Mouse (Mus musculus) MEL (cell line): ENCODE measurements around the gene Acd. TPM values are rescaled to one million over a fixed set of nuclear protein-coding genes. Genes with fewer than 3 reads are reported as not detected.

ENCODE experiments used
- DNase-seq: peaks from one replicate; pipeline ENCODE4 v3.0.0; 2011; ENCODE audit warnings: low read depth, low spot score
- H3K27ac ChIP-seq: 2 replicates; pipeline ENCODE4 v1.5.1; 2012; ENCODE audit warnings: low read depth, mild to moderate bottlenecking, control low read depth, low read length, moderate library complexity; ENCODE audit not compliant: control insufficient read depth
- H3K27me3 ChIP-seq, 2 experiments: fragments of 150-350 bp in 1 of 2; sonication (generic) in 1 of 2; 2 replicates each; pipeline ENCODE4 v1.6.1; 2012; ENCODE audit warnings: low read length in 2 of 2, mild to moderate bottlenecking in 2 of 2, improper control_type of control experiment in 1 of 2, moderate library complexity in 1 of 2; ENCODE audit not compliant: insufficient read depth in 2 of 2, control insufficient read depth in 1 of 2
- H3K36me3 ChIP-seq, 2 experiments: 2 replicates each; pipeline ENCODE4 v1.6.1; 2012 to 2014; ENCODE audit warnings: low read length in 2 of 2, improper control_type of control experiment in 1 of 2, inconsistent platforms in 1 of 2, mild to moderate bottlenecking in 1 of 2; ENCODE audit not compliant: insufficient read depth in 2 of 2, control insufficient read depth in 1 of 2
- H3K4me1 ChIP-seq, 2 experiments: fragments of 150-350 bp in 1 of 2; sonication (generic) in 1 of 2; 2 replicates each; pipeline ENCODE4 v1.6.1; 2012; ENCODE audit warnings: low read length in 2 of 2, improper control_type of control experiment in 1 of 2, mild to moderate bottlenecking in 1 of 2; ENCODE audit not compliant: insufficient read depth in 2 of 2, control insufficient read depth in 1 of 2
- H3K4me3 ChIP-seq, 2 experiments: fragments of 150-350 bp in 1 of 2; sonication (generic) in 1 of 2; 2 replicates each; pipeline ENCODE4 v1.5.1; 2012; ENCODE audit warnings: low read depth in 2 of 2, low read length in 2 of 2, mild to moderate bottlenecking in 2 of 2, moderate library complexity in 2 of 2, control low read depth in 1 of 2, improper control_type of control experiment in 1 of 2; ENCODE audit not compliant: control insufficient read depth in 1 of 2, insufficient read depth in 1 of 2
- H3K79me2 ChIP-seq: 2 replicates; pipeline ENCODE4 v1.6.1; 2012; ENCODE audit warnings: mild to moderate bottlenecking, low read length, moderate library complexity; ENCODE audit not compliant: control insufficient read depth, poor library complexity, insufficient read depth
- H3K9ac ChIP-seq: 2 replicates; pipeline ENCODE4 v1.6.1; 2012; ENCODE audit warnings: low read depth, mild to moderate bottlenecking, control low read depth, low read length, moderate library complexity; ENCODE audit not compliant: control insufficient read depth, poor library complexity, severe bottlenecking
- H3K9me3 ChIP-seq: fragments of 150-350 bp; sonication (generic); replicated peaks from 2 replicates; pipeline ENCODE4 v1.6.1; 2012; ENCODE audit warnings: mild to moderate bottlenecking, low read length, improper control_type of control experiment, moderate library complexity; ENCODE audit not compliant: insufficient read depth
- BHLHE40 ChIP-seq: IDR thresholded peaks from 2 replicates; pipeline ENCODE4 v1.6.1; 2012; ENCODE audit warnings: low read depth, mild to moderate bottlenecking, inconsistent platforms, low read length, improper control_type of control experiment, borderline replicate concordance
- CHD1 ChIP-seq: IDR thresholded peaks from 2 replicates; pipeline ENCODE4 v1.6.1; 2012; ENCODE audit warnings: low read depth, mild to moderate bottlenecking, inconsistent platforms, low read length, improper control_type of control experiment
- CHD2 ChIP-seq: IDR thresholded peaks from 2 replicates; pipeline ENCODE4 v1.6.1; 2011; ENCODE audit warnings: low read length, improper control_type of control experiment
- EP300 ChIP-seq, 2 experiments: IDR thresholded peaks; 2 replicates each; pipeline ENCODE4 v1.6.1; 2011; ENCODE audit warnings: improper control_type of control experiment in 2 of 2, low read length in 2 of 2, low read depth in 1 of 2, mild to moderate bottlenecking in 1 of 2
- HCFC1 ChIP-seq: IDR thresholded peaks from 2 replicates; pipeline ENCODE4 v1.6.1; 2012; ENCODE audit warnings: low read depth, mild to moderate bottlenecking, inconsistent platforms, low read length, improper control_type of control experiment, moderate library complexity
- KAT2A ChIP-seq: conservative IDR thresholded peaks from 2 replicates; pipeline ENCODE4 v1.6.1; 2012; ENCODE audit warnings: low read depth, low read length, improper control_type of control experiment, inconsistent platforms
- MAFK ChIP-seq: IDR thresholded peaks from 2 replicates; pipeline ENCODE4 v1.6.1; 2011; ENCODE audit warnings: low read depth, mild to moderate bottlenecking, low read length, improper control_type of control experiment, borderline replicate concordance
- MAZ ChIP-seq: IDR thresholded peaks from 2 replicates; pipeline ENCODE4 v1.6.1; 2012; ENCODE audit warnings: low read depth, mild to moderate bottlenecking, inconsistent platforms, low read length, improper control_type of control experiment
- MEF2A ChIP-seq: IDR thresholded peaks from 2 replicates; pipeline ENCODE4 v1.6.1; 2014; ENCODE audit warnings: low read depth, mild to moderate bottlenecking, inconsistent platforms, low read length, improper control_type of control experiment; ENCODE audit not compliant: poor library complexity, insufficient replicate concordance, severe bottlenecking; ENCODE audit errors: extremely low read depth
- MXI1 ChIP-seq: IDR thresholded peaks from 2 replicates; pipeline ENCODE4 v1.6.1; 2011; ENCODE audit warnings: mild to moderate bottlenecking, low read depth, low read length, improper control_type of control experiment
- MYB ChIP-seq: IDR thresholded peaks from 2 replicates; pipeline ENCODE4 v1.6.1; 2011; ENCODE audit warnings: mild to moderate bottlenecking, low read depth, low read length, improper control_type of control experiment
- NRF1 ChIP-seq: IDR thresholded peaks from 2 replicates; pipeline ENCODE4 v1.6.1; 2014; ENCODE audit warnings: low read depth, mild to moderate bottlenecking, inconsistent platforms, low read length, improper control_type of control experiment, moderate library complexity; ENCODE audit not compliant: poor library complexity, insufficient read depth, severe bottlenecking
- POLR2AphosphoS2 ChIP-seq: IDR thresholded peaks from 2 replicates; pipeline ENCODE4 v1.6.1; 2011; ENCODE audit warnings: low read length, improper control_type of control experiment
- POLR2AphosphoS5 ChIP-seq: IDR thresholded peaks from 2 replicates; pipeline ENCODE4 v1.6.1; 2012; ENCODE audit warnings: low read depth, borderline replicate concordance, mild to moderate bottlenecking, inconsistent platforms, low read length, moderate library complexity, mixed read lengths
- RAD21 ChIP-seq: IDR thresholded peaks from 2 replicates; pipeline ENCODE4 v1.6.1; 2011; ENCODE audit warnings: mild to moderate bottlenecking, low read depth, low read length, improper control_type of control experiment
- RCOR1 ChIP-seq: IDR thresholded peaks from 2 replicates; pipeline ENCODE4 v1.6.1; 2012; ENCODE audit warnings: low read depth, mild to moderate bottlenecking, inconsistent platforms, low read length, improper control_type of control experiment
- SIN3A ChIP-seq: IDR thresholded peaks from 2 replicates; pipeline ENCODE4 v1.6.1; 2012; ENCODE audit warnings: low read length, improper control_type of control experiment, inconsistent platforms
- SMC3 ChIP-seq: IDR thresholded peaks from 2 replicates; pipeline ENCODE4 v1.6.1; 2011; ENCODE audit warnings: low read depth, low read length, improper control_type of control experiment
- TAL1 ChIP-seq: IDR thresholded peaks from 2 replicates; pipeline ENCODE4 v1.6.1; 2012; ENCODE audit warnings: mild to moderate bottlenecking, inconsistent platforms, low read length, moderate library complexity, mixed read lengths
- TCF12 ChIP-seq: IDR thresholded peaks from 2 replicates; pipeline ENCODE4 v1.6.1; 2014; ENCODE audit warnings: low read depth, mild to moderate bottlenecking, inconsistent platforms, low read length, improper control_type of control experiment, moderate library complexity
- UBTF ChIP-seq: IDR thresholded peaks from 2 replicates; pipeline ENCODE4 v1.6.1; 2012; ENCODE audit warnings: low read depth, mild to moderate bottlenecking, inconsistent platforms, low read length, improper control_type of control experiment, moderate library complexity, borderline replicate concordance; ENCODE audit not compliant: insufficient read depth
- USF1 ChIP-seq: IDR thresholded peaks from 2 replicates; pipeline ENCODE4 v1.6.1; 2014; ENCODE audit warnings: low read depth, mild to moderate bottlenecking, inconsistent platforms, low read length, improper control_type of control experiment, moderate library complexity
- USF2 ChIP-seq, 2 experiments: IDR thresholded peaks; 2 replicates each; pipeline ENCODE4 v1.6.1; 2011 to 2012; ENCODE audit warnings: improper control_type of control experiment in 2 of 2, low read length in 2 of 2, borderline replicate concordance in 1 of 2, inconsistent platforms in 1 of 2, low read depth in 1 of 2, mild to moderate bottlenecking in 1 of 2; ENCODE audit not compliant: insufficient read depth in 1 of 2
- ZKSCAN1 ChIP-seq: IDR thresholded peaks from 2 replicates; pipeline ENCODE4 v1.6.1; 2012; ENCODE audit warnings: low read depth, mild to moderate bottlenecking, inconsistent platforms, low read length, improper control_type of control experiment, moderate library complexity
- ZMIZ1 ChIP-seq: IDR thresholded peaks from 2 replicates; pipeline ENCODE4 v1.6.1; 2012; ENCODE audit warnings: low read depth, mild to moderate bottlenecking, inconsistent platforms, low read length, improper control_type of control experiment, moderate library complexity
- ZNF384 ChIP-seq: IDR thresholded peaks from 2 replicates; pipeline ENCODE4 v1.6.1; 2012; ENCODE audit warnings: low read depth, mild to moderate bottlenecking, inconsistent platforms, low read length, improper control_type of control experiment
- polyA plus RNA-seq, 2 experiments: library from polyadenylated mRNA; stranded (reverse) in 1 of 2; unstranded in 1 of 2; fragments of >175 nt in 1 of 2; fragments of >200 nt in 1 of 2; gene quantifications; 2 replicates each; pipeline versions ENCODE4 v1.2.1 to v1.2.4; 2012; ENCODE audit warnings: low replicate concordance in 2 of 2, low read depth in 1 of 2; ENCODE audit not compliant: insufficient read length in 2 of 2, insufficient read depth in 1 of 2, missing spikeins in 1 of 2
- total RNA-seq: library from RNA; depleted of rRNA; stranded (reverse); fragments of 300-350 nt; gene quantifications from 2 replicates; pipeline ENCODE4 v1.2.3, GENCODE M21; 2012

Gene Acd
- total and polyA plus RNA-seq, 3 experiments = 7.5 to 53.9 TPM; not detected in 1

GRCm38 (mm10) chr8:105692449-105693182 is 8.3 kb downstream of the Acd start:
- Histone ChIP-seq H3K27me3 (no peaks in the 10 kb centered on the region), H3K79me2 (no peaks in the 10 kb centered on the region), H3K4me1 (no peaks in the 10 kb centered on the region), H3K36me3 (no peaks in the 10 kb centered on the region; a peak in 1 of 4 replicates), H3K9ac (no peak overlapping the region), H3K27ac (no peak overlapping the region), H3K4me3 (no peak overlapping the region), H3K9me3 (no peaks in the 10 kb centered on the region)
- no peak for TF ChIP-seq SMC3
- TF ChIP-seq HCFC1 = no peak
- TF ChIP-seq USF1 = no peak
- TF ChIP-seq ZKSCAN1 = no peak
- TF ChIP-seq CHD1 = no peak
- TF ChIP-seq BHLHE40 = no peak
- no peak for TF ChIP-seq MAFK
- no peak for TF ChIP-seq CHD2
- no peak for TF ChIP-seq MAZ
- no peak for TF ChIP-seq SIN3A
- no peak for TF ChIP-seq USF2 (IDR thresholded peaks at IDR 0.05; ENCODE audit: borderline replicate concordance in 1 of 2, insufficient read depth in 1 of 2, low read depth in 1 of 2, low read length in 2 of 2)
- TF ChIP-seq POLR2AphosphoS5 = no peak
- TF ChIP-seq UBTF = no peak
- TF ChIP-seq MYB = no peak
- TF ChIP-seq ZMIZ1 = no peak
- no peak for TF ChIP-seq RCOR1
- DNase-seq = no peak

- no peaks in the 10 kb centered on the region for H3K4me1 ChIP-seq
- H3K4me3 ChIP-seq = no peak overlapping the region
- no peaks in the 10 kb centered on the region for H3K9me3 ChIP-seq
- no peak overlapping the region for H3K9ac ChIP-seq
- H3K27me3 ChIP-seq = no peaks in the 10 kb centered on the region
- no peaks in the 10 kb centered on the region; a peak in 1 of 4 replicates for H3K36me3 ChIP-seq
- DNase-seq = no peak
- no peaks in the 10 kb centered on the region for H3K79me2 ChIP-seq
- TF ChIP-seq POLR2AphosphoS2 (no peak), SMC3 (no peak), MXI1 (no peak), CHD2 (no peak), RCOR1 (no peak), SIN3A (no peak), USF2 (IDR thresholded peaks at IDR 0.05; ENCODE audit: borderline replicate concordance in 1 of 2, insufficient read depth in 1 of 2, low read depth in 1 of 2, low read length in 2 of 2) (no peak), EP300 (IDR thresholded peaks at IDR 0.05; ENCODE audit: low read depth in 1 of 2, low read length in 2 of 2) (no peak), RAD21 (no peak), NRF1 (no peak), MEF2A (no peak), USF1 (no peak), CHD1 (no peak), POLR2AphosphoS5 (no peak), ZNF384 (no peak), TAL1 (no peak), KAT2A (no peak), TCF12 (no peak)
- no peak overlapping the region for H3K27ac ChIP-seq
These were observed 9.9 kb downstream of the Acd start for GRCm38 (mm10) chr8:105690978-105691377.
